Mouse (Mus musculus) stomach, postnatal 0 days (tissue): ENCODE data around the gene Cd79b.

Source experiments
- CTCF ChIP-seq: IDR thresholded peaks from 2 replicates; pipeline ENCODE4 v1.5.1; 2016; ENCODE audit warnings: antibody characterized with exemption, low read depth, mild to moderate bottlenecking, moderate library complexity
- EP300 ChIP-seq: optimal IDR thresholded peaks from 2 replicates; pipeline ENCODE3; 2016; ENCODE audit warnings: antibody characterized with exemption

DNA sequence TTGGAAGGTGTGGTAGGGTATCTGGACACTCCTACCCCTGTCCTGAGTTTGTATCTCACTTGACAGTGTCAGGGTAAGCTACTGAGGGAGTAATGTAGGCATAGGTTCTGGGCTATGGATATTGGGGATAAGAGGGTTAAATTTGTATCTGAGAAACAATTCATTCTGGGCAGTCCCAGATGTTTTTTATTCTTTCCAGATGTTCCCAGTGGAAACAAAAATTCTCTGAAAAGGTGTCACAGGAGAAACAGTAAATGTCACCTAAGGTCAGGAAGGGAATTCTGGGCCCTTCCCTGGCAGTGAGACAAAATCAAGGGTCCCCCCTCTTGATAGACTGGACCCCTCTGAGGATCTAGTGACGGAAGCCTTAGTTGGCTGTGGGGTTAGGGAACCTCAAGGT lies 1.9 kb upstream of the Cd79b start:
- TF ChIP-seq CTCF (no peak), EP300 (no peak)
